Mouse (Mus musculus) cerebellum, adult (tissue): ENCODE measurements around the gene Iqcn.

ENCODE experiments used
- ATAC-seq: cut with Nextera tagmentation; 2 replicates; pipeline ENCODE4 v1.9.2; 2017; ENCODE audit warnings: mild to moderate bottlenecking, moderate library complexity, mixed read lengths; ENCODE audit not compliant: insufficient number of reproducible peaks, low FRiP score, low TSS enrichment

Iqcn gene

GRCm38 (mm10) chr8:70766571-70767440 lies 63.5 kb downstream of the Iqcn start:
- ATAC-seq: 0 out of 2 replicates have a peak, but pooled peaks have one; percentile 33
